Mouse (Mus musculus) spleen, adult 18-20 months (tissue): ENCODE results near the gene Poldip3.

Experiments
- DNase-seq, 2 experiments: peaks; one replicate each; pipeline ENCODE4 v3.0.0; 2022; ENCODE audit warnings: mixed read lengths in 2 of 2

Poldip3 gene

DNA sequence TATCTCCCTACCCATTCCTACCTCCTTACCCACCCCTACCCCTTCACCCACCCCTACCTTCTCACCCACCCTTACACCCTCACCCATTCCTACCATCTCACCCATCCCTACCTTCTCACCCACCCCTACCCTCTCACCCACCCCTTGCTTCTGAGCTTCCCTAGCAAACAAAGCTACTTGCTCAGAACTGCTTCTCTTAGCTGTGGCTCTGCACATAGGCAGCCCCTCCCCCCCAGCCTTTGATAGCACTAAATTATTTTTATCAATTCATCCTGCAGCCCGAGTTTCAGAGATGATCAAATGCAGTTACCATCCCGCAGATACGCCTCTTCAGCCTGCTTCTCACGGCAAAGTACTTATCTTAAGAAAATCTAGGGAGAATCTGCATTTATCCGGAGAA is 65.7 kb downstream of the Poldip3 start:
- DNase-seq: no peak
